Mouse (Mus musculus): ENCODE data around the gene Cyp3a16. TPM values are rescaled to one million over a fixed set of nuclear protein-coding genes. Genes with fewer than 3 reads are reported as not detected.
"Not testable (repeated sequence)": the region's sequence is repeated elsewhere in the genome, so short reads cannot be mapped to it uniquely, and the experiment has no call there.

The Cyp3a16 gene
- not detected in 2 replicates for polyA plus RNA-seq (2014; fragmentation: Nextera tagmentation; extraction: Ambion mirVana)

DNA sequence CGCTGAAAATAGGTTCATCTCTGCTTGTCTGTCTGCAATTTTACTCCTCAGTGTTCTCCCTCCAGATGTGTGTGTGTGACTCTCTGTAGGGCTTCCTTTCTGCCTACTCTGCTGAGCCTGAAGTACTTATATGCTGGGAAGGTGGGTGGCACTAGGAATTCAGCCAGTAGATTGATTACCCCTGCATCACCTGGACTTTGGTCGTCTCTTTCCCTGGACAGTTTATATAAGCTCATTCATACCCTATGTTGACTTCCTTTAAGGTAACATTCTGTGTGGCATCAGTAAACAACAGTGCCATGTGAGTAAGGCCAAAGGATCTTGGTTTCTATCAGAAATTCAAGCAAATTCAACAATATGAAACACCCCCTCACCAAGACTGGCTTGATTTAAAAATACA lies at the start of gene Cyp3a16:
Gene Cyp3a16, minus strand, starts transcription at position 101 of the 400 bp plus-strand sequence.
- H3K27me3 ChIP-seq (ENCODE audit: control insufficient read depth, insufficient read depth, low read length); H3K9me3 ChIP-seq (replicated peaks; ENCODE audit: control insufficient read depth, low read length); H3K27ac ChIP-seq (ENCODE audit: low read depth, low read length); H3K4me3 ChIP-seq (ENCODE audit: low read depth, low read length); ATAC-seq (replicated peaks; ENCODE audit: insufficient number of reproducible peaks, low FRiP score, low TSS enrichment); H3K4me1 ChIP-seq (ENCODE audit: control insufficient read depth, insufficient read depth, low read length); H3K36me3 ChIP-seq (ENCODE audit: control insufficient read depth, insufficient read depth, low read length); H3K4me2 ChIP-seq; H3K9ac ChIP-seq (ENCODE audit: low read depth, low read length): not testable (repeated sequence)
- 62% methylated on average over 2 of the region's 2 CpGs for WGBS (ENCODE audit: insufficient replicate concordance)

DNA sequence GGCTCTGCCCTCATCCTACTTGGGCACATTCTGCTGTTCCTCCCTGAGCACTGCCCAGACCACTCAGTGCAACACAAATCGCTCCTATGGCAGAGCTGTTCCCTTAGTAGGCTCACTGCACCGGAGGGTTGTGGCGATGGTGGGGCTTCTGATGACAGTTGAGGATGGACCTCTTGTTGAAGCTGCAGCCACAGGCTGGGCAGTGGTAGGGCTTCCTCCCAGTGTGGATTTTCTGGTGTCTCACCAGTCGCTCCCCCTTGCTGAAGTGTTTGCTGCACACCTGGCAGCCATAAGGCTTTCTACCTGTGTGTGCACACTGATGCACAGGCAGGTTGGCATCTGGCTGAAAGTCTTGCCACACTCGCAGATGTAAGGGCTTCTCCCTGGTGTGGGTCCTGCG lies 20.8 kb upstream of the Cyp3a16 start:
- no peaks in the 10 kb centered on the region for H3K4me1 ChIP-seq (ENCODE audit: control insufficient read depth, insufficient read depth, low read length)
- H3K4me3 ChIP-seq (ENCODE audit: low read depth, low read length): no peak overlapping the region
- no peak overlapping the region for H3K4me2 ChIP-seq
- H3K9ac ChIP-seq (ENCODE audit: low read depth, low read length): no peak overlapping the region
- no peak overlapping the region for H3K27ac ChIP-seq (ENCODE audit: low read depth, low read length)
- no CpG with 5 or more reads among the region's 6 CpGs for WGBS (ENCODE audit: insufficient replicate concordance)
- ATAC-seq (replicated peaks; ENCODE audit: insufficient number of reproducible peaks, low FRiP score, low TSS enrichment): no peak
- no peaks in the 10 kb centered on the region for H3K27me3 ChIP-seq (ENCODE audit: control insufficient read depth, insufficient read depth, low read length)
- no peaks in the 10 kb centered on the region for H3K36me3 ChIP-seq (ENCODE audit: control insufficient read depth, insufficient read depth, low read length)
- no peaks in the 10 kb centered on the region for H3K9me3 ChIP-seq (replicated peaks; ENCODE audit: control insufficient read depth, low read length)

DNA sequence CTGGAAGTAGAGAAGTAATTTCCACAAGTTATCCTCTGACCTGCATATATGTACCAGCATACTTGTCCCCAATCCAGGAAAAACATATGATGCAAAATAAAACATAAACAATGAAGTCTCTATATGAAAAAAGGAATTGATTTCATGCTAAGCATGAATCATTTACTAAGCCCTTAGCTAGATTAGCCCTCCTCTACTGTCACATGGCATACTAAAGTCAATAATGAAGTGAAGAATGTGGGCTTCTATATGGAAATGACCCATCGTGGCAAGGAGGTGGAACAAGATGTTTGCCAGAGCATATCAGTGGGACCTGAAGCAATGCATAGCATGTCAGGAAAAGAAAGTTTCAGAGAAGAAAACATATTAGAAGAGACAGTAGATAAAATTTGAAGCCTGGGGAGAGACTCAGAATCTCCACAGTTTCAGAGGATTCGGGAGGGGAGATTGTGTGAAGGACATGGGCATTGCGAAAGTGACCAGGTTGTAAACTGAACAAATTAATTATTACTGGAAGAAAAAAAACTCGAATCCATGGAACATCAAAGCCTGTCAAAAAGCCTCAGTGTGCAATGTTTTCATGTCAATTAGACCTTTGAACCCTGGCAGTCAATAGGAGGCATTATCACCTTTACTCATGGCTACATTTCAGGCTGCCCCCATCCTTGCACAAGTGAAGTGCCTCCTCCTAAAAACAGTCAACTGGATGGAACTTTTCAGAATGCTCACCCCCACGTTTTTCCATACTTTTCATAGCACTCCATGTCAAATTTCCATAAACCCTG lies 5.0 kb downstream of the Cyp3a16 start:
- Histone ChIP-seq H3K27me3 (ENCODE audit: control insufficient read depth, insufficient read depth, low read length) (no peaks in the 10 kb centered on the region), H3K4me3 (ENCODE audit: low read depth, low read length) (no peak overlapping the region), H3K27ac (ENCODE audit: low read depth, low read length) (no peak overlapping the region), H3K9ac (ENCODE audit: low read depth, low read length) (no peak overlapping the region), H3K9me3 (replicated peaks; ENCODE audit: control insufficient read depth, low read length) (peaks cover 7% of the 10 kb centered on the region), H3K4me2 (no peak overlapping the region), H3K4me1 (ENCODE audit: control insufficient read depth, insufficient read depth, low read length) (no peaks in the 10 kb centered on the region), H3K36me3 (ENCODE audit: control insufficient read depth, insufficient read depth, low read length) (no peaks in the 10 kb centered on the region)
- 60% methylated on average over 5 of the region's 5 CpGs for WGBS (ENCODE audit: insufficient replicate concordance)
- ATAC-seq (replicated peaks; ENCODE audit: insufficient number of reproducible peaks, low FRiP score, low TSS enrichment): no peak

DNA sequence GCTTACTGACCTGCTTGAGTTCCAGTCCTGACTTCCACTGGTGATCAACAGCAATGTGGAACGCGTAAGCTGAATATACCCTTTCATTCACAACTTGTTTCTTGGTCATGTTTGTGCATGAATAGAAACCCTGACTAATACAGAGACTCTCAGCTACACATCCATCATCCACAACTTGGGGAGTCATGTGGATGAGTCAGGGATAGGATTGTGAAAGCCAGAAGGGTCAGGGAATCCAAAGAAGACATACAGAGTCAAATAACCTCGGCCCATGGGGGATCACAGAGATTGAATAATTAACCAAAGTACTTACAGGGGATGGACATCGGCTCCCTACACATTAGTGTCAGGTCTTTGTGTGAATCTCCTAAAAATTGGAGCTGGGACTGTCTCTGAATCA lies 7.2 kb downstream of the Cyp3a16 start:
- Histone ChIP-seq H3K4me3 (ENCODE audit: low read depth, low read length) (no peak overlapping the region), H3K27me3 (ENCODE audit: control insufficient read depth, insufficient read depth, low read length) (no peaks in the 10 kb centered on the region), H3K4me2 (no peak overlapping the region), H3K9ac (ENCODE audit: low read depth, low read length) (no peak overlapping the region), H3K9me3 (replicated peaks; ENCODE audit: control insufficient read depth, low read length) (peaks cover 10% of the 10 kb centered on the region), H3K27ac (ENCODE audit: low read depth, low read length) (no peak overlapping the region), H3K36me3 (ENCODE audit: control insufficient read depth, insufficient read depth, low read length) (no peaks in the 10 kb centered on the region), H3K4me1 (ENCODE audit: control insufficient read depth, insufficient read depth, low read length) (no peaks in the 10 kb centered on the region)
- WGBS (ENCODE audit: insufficient replicate concordance): 75% methylated on average over 4 of the region's 4 CpGs
- ATAC-seq (replicated peaks; ENCODE audit: insufficient number of reproducible peaks, low FRiP score, low TSS enrichment): no peak

DNA sequence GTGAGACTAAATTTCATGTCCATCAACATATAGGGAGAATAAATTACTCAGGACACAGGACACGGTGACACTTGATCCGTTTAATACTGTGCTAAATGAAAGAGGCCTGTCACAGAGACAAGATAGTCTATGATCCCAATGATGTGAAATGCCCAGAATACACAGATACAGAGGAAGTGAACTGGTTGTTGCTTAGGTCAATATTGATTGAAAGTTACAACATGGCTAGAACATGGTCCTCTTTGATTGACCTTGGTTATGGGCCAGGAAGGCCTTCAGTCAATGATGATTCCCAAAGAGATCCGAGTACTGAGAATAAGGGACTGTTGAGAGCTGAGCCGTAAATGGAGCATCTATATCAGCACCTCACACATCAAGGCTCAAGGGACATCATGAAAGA lies 15.1 kb downstream of the Cyp3a16 start:
- no peak overlapping the region for H3K4me2 ChIP-seq
- WGBS (ENCODE audit: insufficient replicate concordance): 82% methylated on average over 4 of the region's 4 CpGs
- H3K4me1 ChIP-seq (ENCODE audit: control insufficient read depth, insufficient read depth, low read length): no peaks in the 10 kb centered on the region
- H3K27ac ChIP-seq (ENCODE audit: low read depth, low read length): no peak overlapping the region
- no peak overlapping the region for H3K9ac ChIP-seq (ENCODE audit: low read depth, low read length)
- no peak overlapping the region for H3K4me3 ChIP-seq (ENCODE audit: low read depth, low read length)
- no peaks in the 10 kb centered on the region for H3K27me3 ChIP-seq (ENCODE audit: control insufficient read depth, insufficient read depth, low read length)
- H3K9me3 ChIP-seq (replicated peaks; ENCODE audit: control insufficient read depth, low read length): peaks cover 14% of the 10 kb centered on the region
- no peaks in the 10 kb centered on the region for H3K36me3 ChIP-seq (ENCODE audit: control insufficient read depth, insufficient read depth, low read length)
- no peak for ATAC-seq (replicated peaks; ENCODE audit: insufficient number of reproducible peaks, low FRiP score, low TSS enrichment)

DNA sequence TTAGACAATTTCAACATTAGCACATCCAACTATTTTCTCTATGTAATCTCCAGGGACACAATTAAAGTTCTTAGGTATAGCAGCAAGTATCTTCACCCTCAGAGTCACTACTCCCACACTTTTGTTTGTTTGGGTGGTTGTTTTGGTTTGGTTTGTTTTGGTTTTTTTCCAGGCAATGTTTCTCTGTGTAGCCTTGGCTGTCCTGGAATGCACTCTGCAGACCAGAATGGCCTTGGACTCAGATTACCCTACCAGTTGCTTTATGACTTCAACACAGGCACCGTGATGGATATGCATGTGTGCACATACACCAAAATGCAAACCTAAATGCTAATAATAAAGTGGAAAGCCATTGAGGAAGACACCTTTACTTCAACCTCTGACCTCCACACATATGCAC lies 35.8 kb downstream of the Cyp3a16 start:
- no peak for ATAC-seq (replicated peaks; ENCODE audit: insufficient number of reproducible peaks, low FRiP score, low TSS enrichment)
- Histone ChIP-seq H3K9me3 (replicated peaks; ENCODE audit: control insufficient read depth, low read length) (peaks cover 12% of the 10 kb centered on the region; the same call in 1 of the 2 replicates), H3K27me3 (ENCODE audit: control insufficient read depth, insufficient read depth, low read length) (no peaks in the 10 kb centered on the region), H3K27ac (ENCODE audit: low read depth, low read length) (no peak overlapping the region), H3K4me3 (ENCODE audit: low read depth, low read length) (no peak overlapping the region), H3K9ac (ENCODE audit: low read depth, low read length) (no peak overlapping the region), H3K36me3 (ENCODE audit: control insufficient read depth, insufficient read depth, low read length) (no peaks in the 10 kb centered on the region), H3K4me2 (no peak overlapping the region), H3K4me1 (ENCODE audit: control insufficient read depth, insufficient read depth, low read length) (no peaks in the 10 kb centered on the region)
- 77% methylated on average over 1 of the region's 1 CpGs for WGBS (ENCODE audit: insufficient replicate concordance)

DNA sequence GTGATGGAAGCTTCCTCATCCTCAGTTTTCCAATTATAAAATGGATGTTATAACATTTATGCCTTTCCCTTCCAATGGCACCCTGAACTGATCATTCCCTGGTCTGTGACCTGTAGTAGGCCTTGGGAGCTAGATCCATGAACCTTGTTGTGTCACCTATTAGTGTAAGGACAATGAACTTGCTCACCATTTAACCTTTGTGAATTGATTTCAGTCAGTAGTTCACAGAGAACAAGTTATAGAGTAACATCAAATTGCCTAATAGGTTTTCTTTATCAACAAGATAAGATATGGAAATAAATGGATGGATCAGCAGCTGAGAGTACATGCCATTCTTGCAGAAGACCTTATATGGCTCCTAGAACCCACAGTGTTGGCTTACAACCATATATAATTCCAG lies 38.5 kb downstream of the Cyp3a16 start:
- H3K27ac ChIP-seq (ENCODE audit: low read depth, low read length): no peak overlapping the region
- no peak overlapping the region for H3K9ac ChIP-seq (ENCODE audit: low read depth, low read length)
- H3K4me3 ChIP-seq (ENCODE audit: low read depth, low read length): no peak overlapping the region
- H3K27me3 ChIP-seq (ENCODE audit: control insufficient read depth, insufficient read depth, low read length): no peaks in the 10 kb centered on the region
- ATAC-seq (replicated peaks; ENCODE audit: insufficient number of reproducible peaks, low FRiP score, low TSS enrichment): no peak
- no peaks in the 10 kb centered on the region for H3K36me3 ChIP-seq (ENCODE audit: control insufficient read depth, insufficient read depth, low read length)
- no peak overlapping the region for H3K4me2 ChIP-seq
- no peaks in the 10 kb centered on the region for H3K4me1 ChIP-seq (ENCODE audit: control insufficient read depth, insufficient read depth, low read length)
- H3K9me3 ChIP-seq (replicated peaks; ENCODE audit: control insufficient read depth, low read length): peaks cover 12% of the 10 kb centered on the region; the same call in 1 of the 2 replicates

DNA sequence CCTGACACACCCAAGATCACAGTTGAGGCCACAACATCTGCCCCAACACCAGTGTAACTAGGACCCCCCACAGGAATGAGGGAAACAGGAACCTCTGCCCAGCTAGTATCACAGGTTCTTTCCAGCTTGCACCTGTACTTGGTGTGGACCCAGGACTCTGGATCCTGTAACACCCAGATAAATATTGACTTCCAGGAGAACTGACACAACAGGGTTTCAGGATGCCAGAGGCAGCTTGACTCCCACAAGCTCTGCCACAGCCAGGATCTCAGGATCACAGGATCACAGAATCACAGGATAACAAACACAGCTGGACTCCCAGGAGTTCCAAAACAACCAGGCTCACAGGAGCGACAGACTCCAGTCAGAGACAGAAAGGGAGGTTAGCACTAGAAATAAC lies 47.2 kb downstream of the Cyp3a16 start:
- WGBS (ENCODE audit: insufficient replicate concordance): 44% methylated on average over 1 of the region's 1 CpGs
- no peaks in the 10 kb centered on the region for H3K36me3 ChIP-seq (ENCODE audit: control insufficient read depth, insufficient read depth, low read length)
- H3K27me3 ChIP-seq (ENCODE audit: control insufficient read depth, insufficient read depth, low read length): no peaks in the 10 kb centered on the region
- no peak overlapping the region for H3K27ac ChIP-seq (ENCODE audit: low read depth, low read length)
- H3K9ac ChIP-seq (ENCODE audit: low read depth, low read length): no peak overlapping the region
- peaks cover 6% of the 10 kb centered on the region for H3K9me3 ChIP-seq (replicated peaks; ENCODE audit: control insufficient read depth, low read length)
- no peaks in the 10 kb centered on the region for H3K4me1 ChIP-seq (ENCODE audit: control insufficient read depth, insufficient read depth, low read length)
- H3K4me3 ChIP-seq (ENCODE audit: low read depth, low read length): no peak overlapping the region
- no peak overlapping the region for H3K4me2 ChIP-seq
- no peak for ATAC-seq (replicated peaks; ENCODE audit: insufficient number of reproducible peaks, low FRiP score, low TSS enrichment)

DNA sequence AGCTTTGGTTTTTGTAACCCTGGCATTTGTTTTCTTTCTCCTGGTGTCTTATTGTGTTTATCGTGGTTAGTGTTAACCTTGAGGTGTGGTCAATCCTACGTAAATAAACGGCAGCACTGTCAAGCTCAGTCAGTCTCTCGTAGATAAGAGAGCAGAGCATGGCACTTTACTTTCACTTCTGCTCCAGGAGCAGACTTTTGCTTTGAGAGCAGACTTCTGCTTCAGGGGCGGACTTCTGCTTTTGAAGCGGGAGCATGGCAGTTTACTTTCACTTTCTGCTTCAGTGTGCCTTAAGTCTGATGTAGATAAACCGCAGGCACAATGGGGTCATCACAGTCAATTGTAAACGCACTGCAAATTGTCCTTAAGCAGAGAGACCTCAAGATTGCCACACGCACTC lies 54.1 kb downstream of the Cyp3a16 start:
- not testable (repeated sequence) for H3K27ac ChIP-seq (ENCODE audit: low read depth, low read length); H3K27me3 ChIP-seq (ENCODE audit: control insufficient read depth, insufficient read depth, low read length); H3K4me2 ChIP-seq; H3K4me3 ChIP-seq (ENCODE audit: low read depth, low read length); H3K9ac ChIP-seq (ENCODE audit: low read depth, low read length); H3K36me3 ChIP-seq (ENCODE audit: control insufficient read depth, insufficient read depth, low read length); ATAC-seq (replicated peaks; ENCODE audit: insufficient number of reproducible peaks, low FRiP score, low TSS enrichment); H3K4me1 ChIP-seq (ENCODE audit: control insufficient read depth, insufficient read depth, low read length)
- 79% methylated on average over 9 of the region's 9 CpGs for WGBS (ENCODE audit: insufficient replicate concordance)
- H3K9me3 ChIP-seq (replicated peaks; ENCODE audit: control insufficient read depth, low read length): peaks cover 17% of the 10 kb centered on the region

All from heart, embryonic 11.5 days (tissue).